Mouse (Mus musculus): Measurements from ENCODE around the gene Pip5k1c. TPM values are rescaled to one million over a fixed set of nuclear protein-coding genes. Genes with fewer than 3 reads are reported as not detected.

Pip5k1c gene
- polyA plus RNA-seq, 1 experiment from 2014 or later: 132 TPM

DNA sequence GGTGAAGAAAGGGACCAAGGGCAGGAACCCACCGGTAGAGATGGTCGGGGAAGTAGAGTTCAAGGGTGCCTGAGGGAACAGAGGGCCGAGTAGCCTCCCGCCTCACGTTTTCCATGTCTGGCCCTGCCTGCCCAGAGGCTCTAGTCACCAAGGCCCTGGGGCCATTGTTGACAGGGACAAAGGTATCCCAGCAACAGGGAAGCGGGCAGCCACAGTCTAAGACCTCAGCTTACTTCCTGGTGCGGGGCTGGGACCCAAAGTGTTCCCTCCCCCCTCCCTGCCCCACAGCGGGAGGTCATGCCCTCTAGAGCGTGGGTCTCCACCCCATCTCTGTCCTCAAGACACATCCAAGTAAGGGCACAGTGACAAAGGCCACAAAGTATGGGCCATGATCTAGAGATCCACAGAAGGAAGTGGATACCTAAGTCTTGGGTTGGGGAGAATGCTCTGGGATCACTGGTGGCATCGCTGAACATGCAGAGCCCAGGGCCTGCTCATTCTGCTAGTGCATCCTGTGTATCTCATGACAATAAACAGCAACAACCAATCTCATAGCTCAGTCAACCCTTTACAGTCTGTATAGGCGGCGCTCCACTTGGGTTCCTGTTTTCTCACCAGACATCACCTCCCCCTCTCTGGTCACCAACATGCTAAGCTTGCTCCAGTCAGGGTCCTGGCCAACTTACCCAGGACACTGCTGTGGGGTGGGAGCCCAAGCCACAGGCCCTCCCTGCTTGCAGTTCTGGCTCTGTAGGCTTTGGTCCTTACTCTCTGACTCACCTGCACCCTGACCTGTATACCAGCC is 73.1 kb downstream of the Pip5k1c start, which contains the start of gene 4930404N11Rik:
Gene 4930404N11Rik (minus strand): TSS at position 145 of the 805 bp plus-strand sequence.
- H3K27ac ChIP-seq (replicated peaks; ENCODE audit: low read depth, low read length): no peak within 1 kb of the TSS
- H3K36me3 ChIP-seq (ENCODE audit: control insufficient read depth, insufficient read depth, low read length): peaks cover 47% of the 10 kb centered on the region
- peak within 1 kb of the TSS; percentile 36; the same call in 1 of the 2 replicates for H3K9ac ChIP-seq (replicated peaks; ENCODE audit: low read length)

DNA sequence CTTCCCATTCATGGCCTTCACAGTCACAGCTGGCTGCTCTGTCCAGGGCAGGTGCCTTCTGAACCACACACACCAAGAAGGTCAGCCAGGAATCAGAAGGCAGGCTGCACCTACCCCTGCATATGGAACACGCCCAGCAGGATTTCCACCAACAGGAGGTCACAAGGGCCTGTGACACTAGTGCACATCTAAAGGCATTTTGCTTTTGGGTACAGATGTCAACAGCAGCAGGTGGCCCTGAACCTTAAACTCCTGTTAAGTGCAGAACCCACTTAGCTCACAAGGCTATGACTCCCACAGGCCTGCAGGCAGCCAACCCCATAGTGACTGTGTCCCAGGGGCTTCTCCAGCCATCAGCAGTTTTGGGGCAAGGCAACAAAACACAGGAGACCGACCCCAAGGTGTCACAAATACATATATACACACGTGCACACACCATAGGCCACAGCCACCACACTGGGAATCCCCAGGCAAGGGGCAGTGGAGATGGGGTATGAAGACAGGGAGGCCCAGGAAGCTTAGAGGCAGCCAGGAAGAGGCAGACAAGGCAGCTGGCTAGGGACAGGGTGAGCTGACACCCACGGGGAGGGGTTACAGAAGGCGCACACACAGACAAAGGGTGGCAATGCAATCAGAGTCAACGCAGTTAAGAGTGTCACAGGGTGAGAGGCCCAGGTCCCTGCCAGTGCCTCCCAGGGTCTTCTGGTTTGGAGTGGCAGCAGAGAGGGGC is 73.9 kb downstream of the Pip5k1c start:
- H3K9ac ChIP-seq (replicated peaks; ENCODE audit: low read length): no peak overlapping the region
- ATAC-seq (ENCODE audit: low FRiP score, low TSS enrichment): no peak
- no peaks in the 10 kb centered on the region for H3K9me3 ChIP-seq (ENCODE audit: control insufficient read depth, low read length)
- H3K4me2 ChIP-seq (ENCODE audit: low read length): no peak overlapping the region
- peaks cover 20% of the 10 kb centered on the region for H3K4me1 ChIP-seq (ENCODE audit: control insufficient read depth, insufficient read depth, low read length)
- H3K36me3 ChIP-seq (ENCODE audit: control insufficient read depth, insufficient read depth, low read length): peaks cover 55% of the 10 kb centered on the region
- H3K27me3 ChIP-seq (ENCODE audit: control insufficient read depth, insufficient read depth, low read length): peaks cover 14% of the 10 kb centered on the region; the same call in 1 of the 2 replicates
- DNase-seq: no peak
- 78% methylated on average over 6 of the region's 6 CpGs for WGBS
- H3K27ac ChIP-seq (replicated peaks; ENCODE audit: low read depth, low read length): no peak overlapping the region
- H3K4me3 ChIP-seq (replicated peaks; ENCODE audit: low read depth, low read length): no peak overlapping the region

More for the DNA sequence above, 73.1 kb downstream of the Pip5k1c start, which contains the start of gene 4930404N11Rik:
- Histone ChIP-seq H3K4me1 (ENCODE audit: control insufficient read depth, insufficient read depth, low read length) (peaks cover 20% of the 10 kb centered on the region), H3K4me2 (ENCODE audit: low read length) (peak within 1 kb of the TSS; percentile 53), H3K27me3 (ENCODE audit: control insufficient read depth, insufficient read depth, low read length) (peaks cover 14% of the 10 kb centered on the region; the same call in 1 of the 2 replicates), H3K4me3 (replicated peaks; ENCODE audit: low read depth, low read length) (peak within 1 kb of the TSS; percentile 23; the same call in 1 of the 2 replicates), H3K9me3 (ENCODE audit: control insufficient read depth, low read length) (no peaks in the 10 kb centered on the region)
- 16% methylated on average over 12 of the region's 12 CpGs for WGBS
- no peak for ATAC-seq (ENCODE audit: low FRiP score, low TSS enrichment)
- peak; percentile 52 for DNase-seq

DNA sequence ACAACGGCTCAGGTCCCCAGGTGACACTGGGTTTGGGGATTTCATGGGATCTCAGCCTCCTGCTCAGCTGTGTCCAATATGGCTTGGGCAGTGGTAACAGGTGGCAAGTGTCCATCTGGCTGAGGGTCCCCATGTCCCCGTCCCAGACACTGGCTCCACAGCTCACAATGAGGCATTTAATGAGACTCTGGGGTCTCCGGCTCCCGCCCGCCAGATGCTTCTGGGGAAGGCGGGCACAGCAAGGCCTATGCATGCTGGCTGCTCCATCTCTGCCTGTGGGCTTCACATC is 74.4 kb downstream of the Pip5k1c start:
- ATAC-seq (ENCODE audit: low FRiP score, low TSS enrichment) (no peak), DNase-seq (no peak)
- Histone ChIP-seq H3K27me3 (ENCODE audit: control insufficient read depth, insufficient read depth, low read length) (peaks cover 14% of the 10 kb centered on the region; the same call in 1 of the 2 replicates), H3K36me3 (ENCODE audit: control insufficient read depth, insufficient read depth, low read length) (peaks cover 56% of the 10 kb centered on the region), H3K9me3 (ENCODE audit: control insufficient read depth, low read length) (no peaks in the 10 kb centered on the region), H3K4me3 (replicated peaks; ENCODE audit: low read depth, low read length) (no peak overlapping the region), H3K4me2 (ENCODE audit: low read length) (no peak overlapping the region), H3K27ac (replicated peaks; ENCODE audit: low read depth, low read length) (no peak overlapping the region), H3K9ac (replicated peaks; ENCODE audit: low read length) (no peak overlapping the region), H3K4me1 (ENCODE audit: control insufficient read depth, insufficient read depth, low read length) (peaks cover 20% of the 10 kb centered on the region)
- WGBS: 60% methylated on average over 6 of the region's 6 CpGs

Small RNA genes within 50 kb of the gene (microRNA-seq; reads per million reads assigned to microRNA genes)
- 12.6 reads per million, percentile 36 among the genes with 10 or more reads in this experiment for gene Mir3057

Other genes starting within 250 kb of the Pip5k1c start
- 259 and 292 TPM in 2 replicates for gene Sgta, start 232.8 kb upstream of the Pip5k1c start, polyA plus RNA-seq (2014; fragmentation: Nextera tagmentation; extraction: Ambion mirVana)
- gene Thop1, start 222.9 kb upstream of the Pip5k1c start, polyA plus RNA-seq (2014; fragmentation: Nextera tagmentation; extraction: Ambion mirVana): 31.2 and 38.2 TPM in 2 replicates
- gene Creb3l3, start 194.1 kb upstream of the Pip5k1c start, polyA plus RNA-seq (2014; fragmentation: Nextera tagmentation; extraction: Ambion mirVana): 0.09 and 0.31 TPM in 2 replicates
- 236 and 240 TPM in 2 replicates for gene Map2k2, start 187.0 kb upstream of the Pip5k1c start, polyA plus RNA-seq (2014; fragmentation: Nextera tagmentation; extraction: Ambion mirVana)
- gene Zbtb7a, start 157.7 kb upstream of the Pip5k1c start, polyA plus RNA-seq (2014; fragmentation: Nextera tagmentation; extraction: Ambion mirVana): 8.1 and 12.4 TPM in 2 replicates
- gene Pias4, start 125.0 kb upstream of the Pip5k1c start, polyA plus RNA-seq (2014; fragmentation: Nextera tagmentation; extraction: Ambion mirVana): 49.2 and 55.7 TPM in 2 replicates
- 479 and 528 TPM in 2 replicates for gene Eef2, start 116.3 kb upstream of the Pip5k1c start, polyA plus RNA-seq (2014; fragmentation: Nextera tagmentation; extraction: Ambion mirVana)
- gene Dapk3, start 110.0 kb upstream of the Pip5k1c start, polyA plus RNA-seq (2014; fragmentation: Nextera tagmentation; extraction: Ambion mirVana): 63.3 and 66.9 TPM in 2 replicates
- 0.23 TPM in 1 of 2 replicates, not detected in the other for gene 4930442H23Rik, start 109.1 kb upstream of the Pip5k1c start, polyA plus RNA-seq (2014; fragmentation: Nextera tagmentation; extraction: Ambion mirVana)
- not detected in 2 replicates for gene Nmrk2, start 90.9 kb upstream of the Pip5k1c start, polyA plus RNA-seq (2014; fragmentation: Nextera tagmentation; extraction: Ambion mirVana)
- gene Atcay, start 62.1 kb upstream of the Pip5k1c start, polyA plus RNA-seq (2014; fragmentation: Nextera tagmentation; extraction: Ambion mirVana): 82.4 and 118 TPM in 2 replicates
- 20.3 and 21.7 TPM in 2 replicates for gene Zfr2, start 59.8 kb upstream of the Pip5k1c start, polyA plus RNA-seq (2014; fragmentation: Nextera tagmentation; extraction: Ambion mirVana)
- gene Matk, start 40.0 kb upstream of the Pip5k1c start, polyA plus RNA-seq (2014; fragmentation: Nextera tagmentation; extraction: Ambion mirVana): 14.8 and 29.4 TPM in 2 replicates
- 121 and 152 TPM in 2 replicates for gene Mrpl54, start 26.0 kb upstream of the Pip5k1c start, polyA plus RNA-seq (2014; fragmentation: Nextera tagmentation; extraction: Ambion mirVana)
- 25.1 and 27.5 TPM in 2 replicates for gene Apba3, start 26.0 kb upstream of the Pip5k1c start, polyA plus RNA-seq (2014; fragmentation: Nextera tagmentation; extraction: Ambion mirVana)
- gene Tjp3, start 1.4 kb upstream of the Pip5k1c start, polyA plus RNA-seq (2014; fragmentation: Nextera tagmentation; extraction: Ambion mirVana): 4.4 and 5.7 TPM in 2 replicates
- gene Cactin, start 28.1 kb downstream of the Pip5k1c start, polyA plus RNA-seq (2014; fragmentation: Nextera tagmentation; extraction: Ambion mirVana): 22.6 and 22.8 TPM in 2 replicates
- 2.9 and 3.7 TPM in 2 replicates for gene Tbxa2r, start 35.8 kb downstream of the Pip5k1c start, polyA plus RNA-seq (2014; fragmentation: Nextera tagmentation; extraction: Ambion mirVana)
- gene Gipc3, start 50.3 kb downstream of the Pip5k1c start, polyA plus RNA-seq (2014; fragmentation: Nextera tagmentation; extraction: Ambion mirVana): not detected in 2 replicates
- 30.6 and 36.5 TPM in 2 replicates for gene Hmg20b, start 57.5 kb downstream of the Pip5k1c start, polyA plus RNA-seq (2014; fragmentation: Nextera tagmentation; extraction: Ambion mirVana)
- gene Mfsd12, start 64.5 kb downstream of the Pip5k1c start, polyA plus RNA-seq (2014; fragmentation: Nextera tagmentation; extraction: Ambion mirVana): 5.9 and 9.2 TPM in 2 replicates
- gene 4930404N11Rik, start 72.9 kb downstream of the Pip5k1c start, polyA plus RNA-seq (2014; fragmentation: Nextera tagmentation; extraction: Ambion mirVana): 0.32 and 0.37 TPM in 2 replicates
- 122 and 146 TPM in 2 replicates for gene Fzr1, start 85.6 kb downstream of the Pip5k1c start, polyA plus RNA-seq (2014; fragmentation: Nextera tagmentation; extraction: Ambion mirVana)
- 59.5 and 79.6 TPM in 2 replicates for gene Dohh, start 91.5 kb downstream of the Pip5k1c start, polyA plus RNA-seq (2014; fragmentation: Nextera tagmentation; extraction: Ambion mirVana)
- 4.5 and 8.2 TPM in 2 replicates for gene Gm48551, start 91.5 kb downstream of the Pip5k1c start, polyA plus RNA-seq (2014; fragmentation: Nextera tagmentation; extraction: Ambion mirVana)
- 1.3 and 2.9 TPM in 2 replicates for gene Gm48552, start 96.0 kb downstream of the Pip5k1c start, polyA plus RNA-seq (2014; fragmentation: Nextera tagmentation; extraction: Ambion mirVana)
- 1.0 and 1.2 TPM in 2 replicates for gene Smim24, start 100.1 kb downstream of the Pip5k1c start, polyA plus RNA-seq (2014; fragmentation: Nextera tagmentation; extraction: Ambion mirVana)
- 11.2 and 13.7 TPM in 2 replicates for gene Nfic, start 162.7 kb downstream of the Pip5k1c start, polyA plus RNA-seq (2014; fragmentation: Nextera tagmentation; extraction: Ambion mirVana)
- 61.3 and 117 TPM in 2 replicates for gene Celf5, start 189.7 kb downstream of the Pip5k1c start, polyA plus RNA-seq (2014; fragmentation: Nextera tagmentation; extraction: Ambion mirVana)
- 51.6 and 51.8 TPM in 2 replicates for gene Ncln, start 203.4 kb downstream of the Pip5k1c start, polyA plus RNA-seq (2014; fragmentation: Nextera tagmentation; extraction: Ambion mirVana)
- gene S1pr4, start 207.2 kb downstream of the Pip5k1c start, polyA plus RNA-seq (2014; fragmentation: Nextera tagmentation; extraction: Ambion mirVana): 0.34 and 0.47 TPM in 2 replicates
- 0.69 and 0.88 TPM in 2 replicates for gene Gna15, start 231.3 kb downstream of the Pip5k1c start, polyA plus RNA-seq (2014; fragmentation: Nextera tagmentation; extraction: Ambion mirVana)